Mouse (Mus musculus): Measurements from ENCODE around the gene Pbx4.
A peak's percentile ranks its signal among the peaks of the same experiment; 100 is the strongest.

Pbx4 gene

DNA sequence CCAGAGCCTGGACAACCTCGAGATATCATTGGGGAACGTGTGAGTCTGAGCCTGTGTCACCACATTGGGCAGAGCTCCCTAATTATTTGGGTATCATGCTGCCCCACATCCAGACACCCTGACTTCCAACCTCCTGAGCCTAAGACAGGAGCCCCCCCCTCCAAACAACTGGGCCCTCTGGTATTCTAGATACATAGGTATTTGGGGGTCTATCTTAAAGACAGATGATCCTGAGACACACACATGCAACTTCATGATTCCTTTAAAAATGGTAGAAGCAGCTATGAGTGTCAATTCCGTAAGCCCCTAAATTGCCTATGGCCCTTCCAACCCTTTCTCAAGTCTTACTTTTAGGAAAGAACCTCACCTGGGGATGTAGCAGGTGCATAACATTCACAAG is 22.5 kb upstream of the Pbx4 start:
- DNase-seq: no peak

DNA sequence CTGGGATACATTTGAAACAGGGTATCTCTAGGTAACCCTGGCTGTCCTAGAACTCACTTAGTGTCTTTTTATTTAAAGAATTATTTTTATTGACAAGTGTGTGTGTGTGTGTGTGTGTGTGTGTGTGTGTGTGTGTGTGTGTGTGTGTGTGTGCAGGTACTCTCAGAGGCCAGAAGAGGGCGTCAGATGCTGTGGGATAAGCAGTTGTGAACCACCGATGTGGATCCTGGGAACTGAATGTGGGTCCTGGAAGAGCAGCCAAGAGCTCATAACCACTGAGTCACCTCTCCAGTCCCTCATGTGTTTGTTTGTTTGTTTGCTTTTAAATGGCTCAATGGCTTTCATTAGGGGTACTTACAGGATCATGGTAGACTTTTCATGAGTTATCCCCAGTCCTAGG is 17.4 kb upstream of the Pbx4 start:
- no peak for DNase-seq

DNA sequence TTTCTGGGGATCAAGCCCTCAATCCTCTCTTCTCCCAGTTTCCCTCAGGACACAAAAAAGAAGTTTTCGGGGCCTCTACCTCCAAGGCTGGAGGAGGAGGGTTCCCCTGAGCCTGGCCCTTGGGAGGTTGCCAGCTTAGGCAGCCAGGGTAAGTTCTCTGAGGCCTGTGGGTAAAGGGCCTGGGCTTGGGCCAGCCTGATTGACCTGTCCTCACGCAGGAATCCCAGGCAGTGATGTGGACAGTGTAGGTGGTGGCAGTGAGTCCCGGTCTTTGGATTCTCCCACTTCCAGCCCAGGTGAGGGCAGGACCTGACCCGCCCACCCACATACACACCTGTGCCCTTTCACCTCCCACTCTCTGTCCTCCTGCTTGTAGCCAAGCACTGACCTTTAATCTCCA is 16.9 kb upstream of the Pbx4 start:
- no peak for DNase-seq

DNA sequence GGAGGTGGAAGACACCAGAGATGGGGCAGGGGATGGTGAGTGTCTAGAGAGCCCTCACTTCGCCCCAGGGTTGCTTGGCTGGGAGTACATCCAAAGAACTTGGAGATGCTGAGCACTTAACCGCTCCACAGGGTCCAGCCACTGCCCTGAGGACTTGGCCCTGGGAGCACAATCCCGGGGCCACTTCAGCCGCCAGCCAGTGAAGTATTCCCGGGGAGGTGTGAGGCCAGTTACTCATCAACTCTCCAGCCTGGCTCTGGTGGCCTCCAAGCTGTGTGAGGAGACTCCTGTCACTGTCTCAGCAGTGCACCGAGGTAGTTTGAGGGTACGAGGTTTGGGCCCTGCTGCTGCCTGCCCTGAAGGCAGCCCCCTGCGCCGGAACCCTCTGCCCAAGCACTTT is 11.8 kb upstream of the Pbx4 start:
- no peak for DNase-seq

DNA sequence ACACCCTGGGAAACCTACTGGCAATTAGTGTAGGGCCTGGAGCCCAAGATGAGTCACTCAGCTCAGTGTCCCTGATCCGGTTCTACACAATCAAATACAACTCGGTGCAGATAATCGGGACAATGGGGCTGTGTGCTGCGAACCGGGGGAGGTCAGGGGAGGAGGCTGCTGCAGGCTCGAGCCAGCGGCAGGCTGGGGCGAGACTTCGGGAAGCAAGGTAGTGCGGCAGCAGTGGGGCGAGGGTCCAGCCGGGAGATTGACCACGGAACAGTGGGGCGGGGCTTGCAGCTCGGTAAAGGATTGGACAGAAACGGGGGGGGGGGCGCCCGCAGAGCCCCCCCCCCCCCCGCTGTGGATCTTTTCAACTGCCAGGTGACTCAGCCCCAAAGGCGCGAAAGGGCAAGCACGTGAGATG is 10.3 kb upstream of the Pbx4 start:
- no peak for DNase-seq

DNA sequence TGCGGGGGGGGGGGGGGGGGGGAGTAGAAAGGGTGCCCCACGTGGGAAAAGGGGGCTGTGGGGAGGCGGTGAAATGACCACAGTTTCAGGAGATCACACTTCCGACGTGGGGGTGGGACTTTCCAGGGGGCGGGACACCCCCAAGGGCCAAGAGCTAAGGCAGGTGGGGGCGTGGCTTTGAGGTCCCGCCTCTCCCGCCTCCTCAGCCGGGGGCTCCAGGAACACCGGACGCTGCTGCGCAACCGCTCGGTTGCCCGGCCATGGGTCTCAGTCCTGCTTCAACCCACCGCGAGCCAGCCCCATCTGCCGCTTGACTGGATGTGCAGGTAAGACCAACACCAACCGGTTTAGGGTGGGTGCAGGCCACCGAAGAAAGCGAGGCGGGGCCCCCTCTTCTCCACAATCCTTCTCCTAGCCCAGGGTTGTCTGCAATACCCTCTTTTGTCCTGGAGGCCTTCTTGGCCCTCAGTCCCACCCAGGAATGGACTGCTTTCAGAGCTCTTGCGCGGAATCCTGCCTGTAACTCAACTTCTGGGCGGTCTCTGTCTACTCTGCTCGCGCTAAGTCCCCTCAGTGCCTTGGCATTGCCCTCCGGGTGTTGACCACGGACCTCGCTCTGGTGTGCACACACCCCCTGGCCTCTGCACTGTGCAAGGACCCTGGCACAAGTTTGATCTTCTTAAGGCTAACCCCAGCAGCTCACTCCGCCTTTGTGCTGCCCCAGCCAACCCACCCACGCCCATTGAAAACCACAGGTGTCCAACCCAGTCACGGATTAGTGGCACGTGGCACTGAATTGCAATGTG is 9.7 kb upstream of the Pbx4 start, which contains the start of gene Lpar2:
Gene Lpar2, plus strand, starts transcription at position 44 of the 806 bp plus-strand sequence.
- DNase-seq: peak; percentile 76 to 78

DNA sequence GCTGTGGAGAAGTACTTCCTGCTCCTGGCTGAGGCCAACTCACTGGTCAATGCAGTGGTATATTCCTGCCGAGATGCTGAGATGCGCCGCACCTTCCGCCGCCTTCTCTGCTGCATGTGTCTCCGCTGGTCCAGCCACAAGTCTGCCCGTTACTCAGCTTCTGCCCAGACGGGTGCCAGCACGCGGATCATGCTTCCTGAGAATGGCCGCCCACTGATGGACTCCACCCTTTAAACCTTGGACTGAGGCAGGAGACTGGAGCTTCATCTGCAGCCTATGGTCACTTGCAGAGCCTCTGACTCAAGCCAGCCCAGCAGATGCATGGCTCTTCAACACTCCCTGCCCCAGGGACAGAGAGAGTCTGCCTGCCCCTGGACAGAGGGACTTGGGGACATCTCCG is 5.9 kb upstream of the Pbx4 start:
- no peak for DNase-seq

DNA sequence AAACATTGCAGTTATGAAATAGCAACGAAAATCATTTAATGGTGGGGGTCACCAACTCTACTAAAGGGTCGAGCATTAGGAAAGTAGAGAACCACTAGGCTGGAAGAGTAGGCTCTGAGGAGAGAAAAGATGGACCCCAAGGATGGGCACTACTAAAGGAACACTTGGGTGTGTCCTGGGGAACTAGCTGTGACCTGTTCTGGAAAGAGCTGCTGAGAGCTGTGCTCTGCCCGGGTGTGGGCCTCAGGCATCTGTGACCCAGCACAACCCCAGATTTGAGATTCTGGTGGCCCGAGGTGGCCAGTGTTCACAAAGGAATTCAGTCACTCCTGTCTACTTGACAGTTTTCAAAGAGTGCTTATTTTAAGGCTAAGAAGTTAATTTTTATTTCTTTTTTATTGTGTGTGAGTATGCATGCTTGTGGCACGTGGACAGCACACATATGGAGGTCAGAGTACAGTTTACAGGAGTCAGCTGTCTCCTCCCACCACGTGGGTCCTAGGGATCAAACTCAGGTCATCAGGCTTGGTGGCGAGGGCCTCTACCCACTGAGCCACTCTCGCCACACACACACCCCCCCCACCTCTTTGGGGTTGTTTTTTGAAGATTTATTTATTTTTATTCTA is 4.9 kb downstream of the Pbx4 start:
- no peak for DNase-seq

DNA sequence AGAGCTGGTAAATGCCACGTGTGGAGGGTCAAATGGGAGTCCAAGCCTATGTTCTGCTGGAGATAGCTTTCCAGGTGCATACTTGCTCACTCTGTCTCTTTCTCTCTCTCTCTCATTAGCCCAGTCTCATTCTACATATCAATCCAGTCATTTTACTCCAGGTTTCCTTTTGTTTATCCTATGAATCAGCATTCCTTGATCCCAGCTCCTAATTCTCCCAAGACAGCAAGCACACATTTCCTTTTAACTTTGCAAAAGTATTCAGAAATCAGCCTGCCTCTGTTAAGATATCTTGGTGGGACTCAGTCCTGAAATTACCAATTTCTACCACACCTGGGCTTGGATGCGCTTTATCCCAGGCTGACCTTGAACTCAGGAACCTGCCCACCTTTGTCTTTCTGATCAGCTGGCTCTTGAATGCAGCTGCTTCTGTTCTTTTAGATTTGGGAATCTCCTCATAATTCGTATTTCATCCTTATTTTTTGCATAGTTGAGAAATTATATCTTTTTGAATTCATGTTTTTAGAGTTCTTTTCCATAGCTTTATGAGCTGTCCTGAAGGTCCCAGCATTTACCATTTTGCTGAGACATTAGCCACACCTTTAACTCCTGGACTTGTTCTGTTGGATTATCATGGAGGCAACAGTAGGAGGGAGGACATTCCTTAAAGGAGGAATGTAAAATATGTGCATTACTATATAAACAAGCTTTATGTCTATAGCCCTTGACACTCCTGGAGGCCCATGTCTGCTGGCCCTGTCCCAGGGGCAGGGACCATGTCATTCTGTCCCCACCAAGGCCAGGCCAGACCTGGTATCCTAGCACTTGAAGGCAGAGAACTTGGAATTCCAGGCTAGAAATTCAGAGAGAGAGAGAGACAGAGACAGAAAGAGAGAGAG is 15.1 kb downstream of the Pbx4 start:
- no peak for DNase-seq

DNA sequence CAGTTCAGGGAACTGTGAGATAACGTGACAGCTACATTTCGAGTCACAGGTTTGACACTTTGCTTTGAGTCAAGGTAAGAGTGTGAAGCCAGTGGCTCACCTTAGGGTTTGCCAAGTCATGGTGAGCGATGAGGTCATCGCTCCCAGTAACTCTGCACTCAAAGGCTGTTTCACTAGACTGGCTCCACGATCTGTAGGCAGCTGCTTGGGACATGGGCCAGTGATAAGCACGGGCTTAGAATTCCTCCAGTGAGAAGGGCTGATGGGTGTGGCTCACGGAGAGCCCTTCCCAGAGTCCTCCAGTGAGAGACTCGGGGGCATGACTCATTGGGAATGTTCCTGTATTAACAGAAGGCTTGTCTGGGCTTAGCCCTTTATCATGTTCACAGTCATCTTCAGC is 16.7 kb downstream of the Pbx4 start:
- DNase-seq: no peak

DNA sequence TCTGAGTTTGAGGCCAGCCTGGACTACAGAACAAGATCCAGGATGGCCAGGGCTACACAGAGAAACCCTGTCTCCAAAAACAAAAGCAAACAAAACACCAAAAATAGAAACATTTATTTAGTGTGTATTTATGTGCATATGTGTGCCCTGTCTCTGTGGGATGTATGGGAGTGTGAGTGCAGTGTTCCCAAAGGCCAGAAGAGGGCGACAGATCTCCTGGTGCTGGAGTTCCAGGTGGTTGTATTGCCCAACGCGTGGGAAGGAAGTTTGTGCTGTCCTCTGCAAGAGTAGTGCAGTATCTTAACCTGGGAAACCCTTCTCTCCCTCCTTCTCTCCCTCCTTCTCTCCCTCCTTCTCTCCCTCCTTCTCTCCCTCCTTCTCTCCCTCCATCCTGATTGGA is 17.6 kb downstream of the Pbx4 start:
- no peak for DNase-seq

DNA sequence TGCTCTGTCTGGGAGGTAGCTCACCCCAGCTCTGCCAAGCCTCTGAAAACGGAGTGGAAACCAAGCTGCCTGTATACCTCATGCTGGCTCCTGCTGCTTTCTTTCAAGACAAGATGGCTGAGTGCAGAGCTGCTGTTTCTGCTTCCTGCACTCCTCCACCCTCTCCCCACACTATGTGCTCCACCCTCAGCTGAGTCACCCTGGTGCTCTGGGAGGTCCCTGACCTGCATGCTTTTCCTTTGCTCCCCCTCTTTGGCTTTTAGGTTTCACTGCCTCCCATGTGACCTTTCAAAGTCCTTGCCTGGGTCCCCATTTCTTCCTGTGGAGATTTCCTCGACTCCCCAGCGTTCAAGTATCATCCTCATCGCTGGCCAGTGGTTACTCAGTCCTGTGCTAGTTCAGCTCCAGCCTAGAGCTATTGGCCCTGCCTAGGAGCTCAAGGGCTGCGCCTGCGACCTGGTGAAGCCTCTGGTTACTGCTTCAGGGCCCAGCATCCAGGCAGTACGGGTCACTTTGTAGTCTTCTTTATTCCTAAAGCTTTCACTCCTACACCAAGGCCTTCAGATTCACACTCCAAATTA is 18.7 kb downstream of the Pbx4 start:
- no peak for DNase-seq

DNA sequence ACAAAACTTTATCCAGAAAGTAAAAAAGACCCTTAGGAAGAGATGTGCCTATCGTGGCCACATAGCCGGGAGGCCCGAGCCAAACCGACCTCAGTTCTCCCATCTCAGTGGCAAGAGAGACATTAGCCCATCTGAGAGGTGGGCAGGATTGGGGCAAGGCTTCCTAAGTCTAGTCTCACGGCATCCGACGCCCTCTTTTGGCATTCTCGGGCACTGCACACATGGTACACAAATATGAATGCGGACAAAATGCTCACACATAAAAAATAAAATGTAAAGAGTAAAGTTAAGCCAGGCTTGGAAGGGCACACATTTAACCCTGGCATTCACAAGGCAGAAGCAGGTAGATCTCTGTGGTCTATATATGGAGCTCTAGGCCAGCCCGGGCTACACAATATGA is 21.6 kb downstream of the Pbx4 start:
- no peak for DNase-seq

DNA sequence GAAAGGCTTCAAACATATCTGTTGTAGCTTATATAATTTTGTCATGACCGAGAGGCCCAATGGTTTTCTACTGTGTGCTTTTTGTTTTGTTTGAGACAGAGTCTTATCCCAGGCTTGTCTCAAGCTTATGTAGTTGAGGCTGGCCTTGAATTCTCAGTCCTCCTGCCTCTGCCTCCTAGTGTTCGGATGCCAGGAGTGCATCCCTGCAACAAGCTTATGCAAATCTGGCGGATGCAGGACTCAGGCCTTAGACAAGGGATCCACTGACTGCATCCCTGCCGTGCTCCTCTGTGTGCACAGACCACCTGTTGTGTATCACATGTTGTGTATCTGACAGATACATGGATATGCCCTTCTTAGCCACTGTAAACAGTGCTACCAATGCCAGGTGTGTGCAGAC is 28.5 kb downstream of the Pbx4 start:
- no peak for DNase-seq

DNA sequence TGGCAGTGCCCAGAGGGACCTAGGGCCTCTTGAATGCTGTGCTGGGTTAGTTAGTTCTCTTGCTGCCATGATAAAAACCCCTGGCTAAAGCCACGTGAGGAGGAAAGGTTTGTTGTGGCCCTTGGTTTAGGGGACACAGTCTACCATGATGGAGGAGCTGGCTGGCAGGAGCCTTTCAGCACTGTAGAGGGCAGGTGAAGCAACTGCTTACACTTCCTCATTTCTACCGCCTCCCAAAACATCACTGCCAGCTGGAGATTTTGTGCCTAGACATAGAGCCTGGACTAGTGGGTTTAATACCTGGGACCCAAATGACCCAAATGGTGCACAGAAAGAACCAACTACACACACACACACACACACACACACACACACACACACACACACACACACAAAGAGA is 29.0 kb downstream of the Pbx4 start:
- DNase-seq: no peak

DNA sequence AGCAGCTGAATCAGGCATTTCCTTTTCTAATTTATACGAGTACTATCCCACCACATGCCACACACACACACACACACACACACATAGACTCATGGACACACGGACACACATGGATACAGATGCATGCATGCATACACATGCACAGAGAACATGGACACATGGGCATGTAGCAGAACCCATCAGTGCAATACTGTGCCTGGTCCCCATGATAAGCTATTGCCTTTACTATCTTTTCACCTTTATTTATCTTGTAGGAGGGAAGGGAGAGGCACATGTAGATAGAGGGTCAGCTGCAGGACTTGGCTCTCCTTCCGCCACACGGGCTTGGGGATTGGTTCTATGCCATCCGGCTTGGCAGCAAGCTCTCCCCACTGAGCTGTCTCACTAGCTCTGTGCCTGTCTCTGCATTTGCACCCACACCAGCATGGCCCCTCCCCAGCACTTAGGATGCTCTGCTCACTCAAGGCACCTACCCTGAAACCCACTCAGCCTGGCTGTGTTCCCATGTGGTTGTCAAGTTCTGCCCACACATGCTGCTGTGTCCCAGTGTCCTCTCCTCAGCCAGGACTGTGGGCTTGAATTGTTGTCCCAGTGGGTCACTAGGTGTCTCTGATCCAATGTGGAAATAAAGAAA is 31.2 kb downstream of the Pbx4 start:
- no peak for DNase-seq

DNA sequence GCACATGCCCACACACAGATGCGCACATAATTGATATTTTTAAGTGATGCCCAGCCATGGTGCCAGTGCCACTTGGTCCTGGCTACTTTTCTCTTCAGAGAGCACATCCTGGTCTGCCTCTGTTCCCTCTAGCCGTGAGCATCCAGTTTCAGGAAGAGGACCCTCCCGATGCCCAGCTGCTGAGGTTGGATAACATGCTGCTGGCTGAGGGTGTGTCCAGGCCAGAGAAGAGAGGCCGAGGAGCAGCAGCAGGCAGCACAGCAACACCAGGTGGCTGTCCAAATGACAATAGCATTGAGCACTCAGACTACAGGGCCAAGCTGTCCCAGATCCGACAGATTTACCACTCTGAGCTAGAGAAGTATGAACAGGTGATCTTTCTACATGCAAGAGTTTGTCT is 31.9 kb downstream of the Pbx4 start:
- DNase-seq: no peak

DNA sequence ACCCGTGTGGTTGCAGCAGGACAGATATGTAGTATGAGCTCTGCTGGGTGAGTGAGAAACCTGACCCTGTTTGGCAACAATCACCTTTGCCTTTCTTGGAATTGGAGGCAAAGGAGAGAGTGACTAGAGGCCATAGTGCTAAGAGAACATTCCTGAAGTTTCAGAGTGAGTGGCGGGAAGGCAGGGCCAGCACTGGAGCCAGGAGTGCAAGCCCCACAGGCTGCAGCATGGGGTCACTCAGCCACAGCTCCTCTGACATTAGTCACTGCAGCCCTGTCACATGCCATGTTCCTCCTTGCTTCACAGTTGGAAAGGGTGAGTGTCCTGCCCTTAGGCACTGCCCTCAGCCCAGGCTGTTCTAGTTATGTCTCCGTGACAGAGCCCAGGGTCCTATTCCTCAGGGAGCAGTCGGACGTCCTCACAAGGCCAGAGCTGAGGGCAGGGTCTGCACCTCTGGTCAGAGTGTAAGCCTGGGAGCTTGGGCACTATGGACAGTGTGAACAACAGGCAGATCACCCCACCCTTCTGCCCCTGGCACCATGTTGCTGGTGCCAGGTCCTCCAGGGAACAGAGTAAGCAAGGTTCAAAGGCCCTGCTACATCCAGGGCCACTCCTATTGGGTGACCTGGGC is 35.5 kb downstream of the Pbx4 start:
- DNase-seq: no peak

DNA sequence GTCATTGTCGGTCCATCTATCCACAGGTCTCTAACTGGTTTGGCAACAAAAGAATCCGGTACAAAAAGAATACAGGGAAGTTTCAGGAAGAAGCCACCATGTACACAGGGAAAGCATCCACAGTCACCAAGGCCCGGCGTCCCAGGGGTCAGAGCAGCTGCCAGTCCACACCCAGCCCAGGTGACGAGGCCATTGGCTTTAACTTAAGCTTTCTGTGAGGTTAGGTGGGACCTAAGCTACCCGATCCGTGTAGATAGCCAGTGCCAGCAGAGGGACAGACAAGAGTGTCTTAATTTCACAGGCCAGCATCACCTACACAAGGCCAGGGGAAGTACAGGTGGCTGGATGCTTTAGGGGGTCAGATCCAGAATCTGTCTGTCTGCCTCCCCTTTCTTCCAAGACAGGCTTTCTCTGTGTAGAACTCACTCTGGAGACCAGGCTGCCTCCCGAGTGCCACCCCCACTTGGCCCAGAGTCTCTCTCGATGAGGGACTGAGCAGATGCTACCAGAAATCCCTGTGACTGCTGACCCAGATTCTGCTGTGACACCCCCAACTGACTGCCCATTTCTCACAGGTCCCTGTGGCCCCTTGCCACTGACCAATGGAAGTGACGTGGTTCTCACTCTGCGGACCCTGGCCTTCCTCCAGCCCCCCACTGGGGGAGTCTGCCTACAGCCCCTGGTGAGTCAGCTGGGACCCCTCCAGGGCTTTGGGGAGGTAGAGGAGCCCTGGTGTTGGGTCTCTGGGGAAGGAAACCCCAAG is 37.9 kb downstream of the Pbx4 start:
- DNase-seq: no peak

DNA sequence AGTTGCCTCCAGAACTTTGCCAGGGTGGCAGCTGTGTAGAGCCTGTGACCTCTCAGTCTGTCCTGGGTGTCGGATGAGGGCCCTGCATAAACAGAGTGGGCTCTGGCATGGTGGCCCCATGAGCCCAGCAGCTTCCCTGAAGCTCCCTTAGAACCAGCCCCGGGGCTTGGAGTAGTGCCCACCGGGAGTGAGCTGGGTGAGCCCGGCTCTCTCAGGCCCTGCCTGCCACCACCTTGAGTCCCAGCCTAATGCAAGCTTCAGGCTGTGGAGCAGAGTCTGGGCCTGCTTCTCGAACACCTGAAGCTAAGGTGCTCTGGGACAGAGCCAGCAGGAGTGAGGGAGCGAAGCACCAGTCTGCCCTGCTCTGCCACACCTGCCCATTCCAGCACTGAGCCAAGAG is 38.6 kb downstream of the Pbx4 start:
- DNase-seq: no peak

DNA sequence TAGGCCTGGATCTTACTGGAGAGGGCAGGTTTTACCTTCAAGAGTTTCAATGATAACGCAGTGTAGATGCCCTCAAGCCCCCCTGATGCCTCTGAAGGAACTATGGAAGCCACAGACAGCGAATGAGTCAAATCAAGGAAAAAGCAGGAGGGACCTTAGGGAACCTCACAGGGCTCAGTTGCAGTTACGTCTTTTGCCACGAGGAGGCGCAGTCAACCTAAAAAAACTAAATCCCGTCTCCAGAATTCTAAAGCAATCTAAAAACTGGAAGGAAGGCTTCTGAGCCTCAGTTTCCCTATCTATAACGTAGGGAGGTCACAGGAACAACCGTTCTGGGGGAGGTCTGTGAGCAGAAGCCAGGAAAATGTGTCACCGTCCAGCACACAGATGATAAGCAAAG is 41.9 kb downstream of the Pbx4 start:
- peak in 1 of 2 experiments; percentile 69 for DNase-seq
